Mouse (Mus musculus): ENCODE measurements around the gene Cdk15.

GRCm38 (mm10) chr1:59257736-59258135 lies 1.0 kb downstream of the Cdk15 start:
- TF ChIP-seq POLR2A (IDR thresholded peaks at IDR 0.05; ENCODE audit: borderline replicate concordance, low read depth, low read length): no peak
- no peak for TF ChIP-seq CTCF (IDR thresholded peaks at IDR 0.05; ENCODE audit: low read depth, low read length)

Data from bone marrow macrophage, adult 2 months (primary cell).